8 mouse cellular contexts compared by ENCODE assay signal in genomic region chr12:88983688-88984330, GRCm38 (mm10).
DNase-seq lines count a peak whose midpoint lies in the region; ATAC-seq and TF ChIP-seq lines count a peak whose summit lies in the region.

No protein-coding gene starts in this region.

- no peak for TF ChIP-seq CTCF in olfactory bulb, adult 2 months (IDR thresholded peaks at IDR 0.05; ENCODE audit: insufficient read depth, low read depth, low read length)

- TF ChIP-seq POLR2A in olfactory bulb, adult 2 months (IDR thresholded peaks at IDR 0.05; ENCODE audit: insufficient read depth, low read depth, low read length) = no peak

- H3K9me3 ChIP-seq in forebrain, embryonic 14.5 days (replicated peaks; ENCODE audit: control insufficient read depth, low read length) = no peaks in the 10 kb centered on the region

- H3K36me3 ChIP-seq in forebrain, embryonic 14.5 days (ENCODE audit: control insufficient read depth, insufficient read depth, low read length) = no peaks in the 10 kb centered on the region

- WGBS in forebrain, embryonic 14.5 days = 14% methylated on average over 10 of the region's 10 CpGs
- WGBS in olfactory bulb, adult 2 months = 28% methylated on average over 10 of the region's 10 CpGs

- no peaks in the 10 kb centered on the region for H3K27me3 ChIP-seq in forebrain, embryonic 14.5 days (replicated peaks; ENCODE audit: control insufficient read depth, insufficient read depth, low read length)

- H3K4me1 ChIP-seq in forebrain, embryonic 14.5 days (ENCODE audit: control insufficient read depth, insufficient read depth, low read length) = peaks cover 15% of the 10 kb centered on the region; the same call in 1 of the 2 replicates
- H3K4me1 ChIP-seq in olfactory bulb, adult 2 months (ENCODE audit: control insufficient read depth, insufficient read depth, low read length) = peaks cover 18% of the 10 kb centered on the region

- peak; percentile 49; the same call in 1 of the 2 replicates for ATAC-seq in forebrain, embryonic 14.5 days

- DNase-seq in spleen, postnatal 10 days (ENCODE audit: low spot score in 2 of 2) = peak; percentile 28 to 52
- no peak for DNase-seq in spleen, adult 18-20 months
- peak; percentile 39 for DNase-seq in forebrain, embryonic 14.5 days (ENCODE audit: low spot score)
- peak; percentile 90 for DNase-seq in liver
- DNase-seq in layer of hippocampus, postnatal 10 days (ENCODE audit: low spot score in 2 of 2) = no peak
- no peak for DNase-seq in layer of hippocampus, postnatal 36 days
- no peak for DNase-seq in layer of hippocampus, postnatal 25 days (ENCODE audit: extremely low spot score in 1 of 2, low spot score in 1 of 2)

- H3K4me3 ChIP-seq in forebrain, embryonic 14.5 days (ENCODE audit: low read depth, low read length) = no peak overlapping the region
- H3K4me3 ChIP-seq in olfactory bulb, adult 2 months (ENCODE audit: insufficient read depth, low read depth, low read length) = no peak overlapping the region

- H3K9ac ChIP-seq in forebrain, embryonic 14.5 days (ENCODE audit: low read length) = no peak overlapping the region

- no peak overlapping the region for H3K27ac ChIP-seq in forebrain, embryonic 14.5 days (ENCODE audit: low read depth, low read length)
- H3K27ac ChIP-seq in olfactory bulb, adult 2 months (ENCODE audit: insufficient read depth, low read depth, low read length) = 0 out of 2 replicates have a peak overlapping the region, but pooled peaks have one; percentile 2

- H3K4me2 ChIP-seq in forebrain, embryonic 14.5 days (ENCODE audit: low read length) = no peak overlapping the region

Comparison
In these comparisons a context has a peak if more than half of its experiments do, and no peak if none do; other contexts are left out.
1. DNase-seq: peak in spleen, postnatal 10 days (2 of 2), forebrain, embryonic 14.5 days (single experiment) and liver (single experiment); none in spleen, adult 18-20 months (0 of 2), layer of hippocampus, postnatal 10 days (0 of 2), layer of hippocampus, postnatal 36 days (0 of 2) and layer of hippocampus, postnatal 25 days (0 of 2).